Mouse (Mus musculus): ENCODE data around the gene Iqce. TPM values are rescaled to one million over a fixed set of nuclear protein-coding genes. Genes with fewer than 3 reads are reported as not detected.

Gene Iqce
- 15.1 and 22.7 TPM in 2 replicates for polyA plus RNA-seq (2014; fragmentation: Nextera tagmentation; extraction: Ambion mirVana)

GRCm38 (mm10) chr5:140702103-140702513 is at the start of gene Iqce:
Gene Iqce (minus strand): TSS chr5:140702378.
- H3K4me1 ChIP-seq (ENCODE audit: control insufficient read depth, insufficient read depth, low read length), result peaks cover 10% of the 10 kb centered on the region
- ATAC-seq (ENCODE audit: insufficient number of reproducible peaks, low FRiP score, low TSS enrichment, low read depth), result peak; percentile 56

DNA sequence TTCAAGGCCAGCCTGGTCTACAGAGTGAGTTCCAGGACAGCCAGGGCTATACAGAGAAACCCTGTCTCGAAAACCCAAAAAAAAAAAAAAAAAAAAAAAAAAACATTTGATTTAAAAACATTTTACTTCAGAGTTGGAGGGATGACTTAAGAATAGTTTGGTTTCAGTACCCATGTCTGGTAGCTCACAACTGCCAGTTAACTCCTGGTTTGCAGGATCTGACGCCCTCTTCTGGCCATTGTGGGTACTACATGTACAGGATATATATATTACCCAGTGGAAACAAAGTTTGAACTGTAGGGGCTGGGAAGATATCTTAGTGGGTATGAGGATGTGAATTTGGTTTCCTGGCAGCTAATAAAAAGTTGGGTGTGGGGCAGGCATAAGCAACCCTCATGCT is 48.7 kb upstream of the Iqce start:
- ATAC-seq (ENCODE audit: insufficient number of reproducible peaks, low FRiP score, low TSS enrichment, low read depth) (no peak), DNase-seq (ENCODE audit: low spot score) (peak; percentile 49)
- 3% methylated on average over 1 of the region's 2 CpGs for WGBS
- H3K27ac ChIP-seq (replicated peaks; ENCODE audit: low read depth, low read length), result no peak overlapping the region
- no peak overlapping the region for H3K4me3 ChIP-seq (ENCODE audit: low read depth, low read length)
- no peaks in the 10 kb centered on the region for H3K27me3 ChIP-seq (ENCODE audit: control insufficient read depth, insufficient read depth, low read length)
- no peak overlapping the region for H3K4me2 ChIP-seq (ENCODE audit: low read depth, severe bottlenecking)
- no peak overlapping the region for H3K9ac ChIP-seq (ENCODE audit: low read length)
- H3K9me3 ChIP-seq (ENCODE audit: control insufficient read depth, low read length), result peaks cover 3% of the 10 kb centered on the region; the same call in 1 of the 2 replicates
- H3K4me1 ChIP-seq (ENCODE audit: control insufficient read depth, insufficient read depth, low read length), result no peaks in the 10 kb centered on the region
- no peaks in the 10 kb centered on the region for H3K36me3 ChIP-seq (ENCODE audit: control insufficient read depth, insufficient read depth, low read length)

More at GRCm38 (mm10) chr5:140702103-140702513, at the start of gene Iqce:
- H3K9ac ChIP-seq (ENCODE audit: low read length), result peak within 1 kb of the TSS; percentile 88
- H3K9me3 ChIP-seq (ENCODE audit: control insufficient read depth, low read length), result no peaks in the 10 kb centered on the region
- no peaks in the 10 kb centered on the region for H3K27me3 ChIP-seq (ENCODE audit: control insufficient read depth, insufficient read depth, low read length)
- H3K4me3 ChIP-seq (ENCODE audit: low read depth, low read length), result peak within 1 kb of the TSS; percentile 76
- DNase-seq (ENCODE audit: low spot score), result peak; percentile 97
- H3K36me3 ChIP-seq (ENCODE audit: control insufficient read depth, insufficient read depth, low read length), result peaks cover under 1% of the 10 kb centered on the region; the same call in 1 of the 2 replicates
- peak within 1 kb of the TSS; percentile 81 for H3K4me2 ChIP-seq (ENCODE audit: low read depth, severe bottlenecking)
- WGBS, result under 1% methylated on average over 33 of the region's 33 CpGs
- H3K27ac ChIP-seq (replicated peaks; ENCODE audit: low read depth, low read length), result peak within 1 kb of the TSS; percentile 72

- Histone ChIP-seq H3K4me2 (ENCODE audit: low read depth, severe bottlenecking) (peak overlapping the region; percentile 42), H3K36me3 (ENCODE audit: control insufficient read depth, insufficient read depth, low read length) (no peaks in the 10 kb centered on the region), H3K9ac (ENCODE audit: low read length) (peak overlapping the region; percentile 64), H3K4me1 (ENCODE audit: control insufficient read depth, insufficient read depth, low read length) (no peaks in the 10 kb centered on the region), H3K27ac (replicated peaks; ENCODE audit: low read depth, low read length) (0 out of 2 replicates have a peak overlapping the region, but pooled peaks have one; percentile 23), H3K9me3 (ENCODE audit: control insufficient read depth, low read length) (peaks cover 5% of the 10 kb centered on the region), H3K4me3 (ENCODE audit: low read depth, low read length) (peak overlapping the region; percentile 21; the same call in 1 of the 2 replicates), H3K27me3 (ENCODE audit: control insufficient read depth, insufficient read depth, low read length) (no peaks in the 10 kb centered on the region)
- 18% methylated on average over 12 of the region's 12 CpGs for WGBS
- peak; percentile 44; the same call in 1 of the 2 replicates for ATAC-seq (ENCODE audit: insufficient number of reproducible peaks, low FRiP score, low TSS enrichment, low read depth)
- peak; percentile 83 for DNase-seq (ENCODE audit: low spot score)
Observed at GRCm38 (mm10) chr5:140749062-140749875, 47.1 kb upstream of the Iqce start.

- WGBS, result 92% methylated on average over 10 of the region's 10 CpGs
- H3K27me3 ChIP-seq (ENCODE audit: control insufficient read depth, insufficient read depth, low read length), result no peaks in the 10 kb centered on the region
- H3K4me1 ChIP-seq (ENCODE audit: control insufficient read depth, insufficient read depth, low read length), result no peaks in the 10 kb centered on the region
- H3K9me3 ChIP-seq (ENCODE audit: control insufficient read depth, low read length), result peaks cover 5% of the 10 kb centered on the region
- ATAC-seq (ENCODE audit: insufficient number of reproducible peaks, low FRiP score, low TSS enrichment, low read depth) (no peak), DNase-seq (ENCODE audit: low spot score) (no peak)
- H3K36me3 ChIP-seq (ENCODE audit: control insufficient read depth, insufficient read depth, low read length), result no peaks in the 10 kb centered on the region
- no peak overlapping the region for H3K4me2 ChIP-seq (ENCODE audit: low read depth, severe bottlenecking)
- no peak overlapping the region for H3K9ac ChIP-seq (ENCODE audit: low read length)
- H3K4me3 ChIP-seq (ENCODE audit: low read depth, low read length), result no peak overlapping the region
- no peak overlapping the region for H3K27ac ChIP-seq (replicated peaks; ENCODE audit: low read depth, low read length)
Observed at GRCm38 (mm10) chr5:140748425-140748824, 46.2 kb upstream of the Iqce start.

DNA sequence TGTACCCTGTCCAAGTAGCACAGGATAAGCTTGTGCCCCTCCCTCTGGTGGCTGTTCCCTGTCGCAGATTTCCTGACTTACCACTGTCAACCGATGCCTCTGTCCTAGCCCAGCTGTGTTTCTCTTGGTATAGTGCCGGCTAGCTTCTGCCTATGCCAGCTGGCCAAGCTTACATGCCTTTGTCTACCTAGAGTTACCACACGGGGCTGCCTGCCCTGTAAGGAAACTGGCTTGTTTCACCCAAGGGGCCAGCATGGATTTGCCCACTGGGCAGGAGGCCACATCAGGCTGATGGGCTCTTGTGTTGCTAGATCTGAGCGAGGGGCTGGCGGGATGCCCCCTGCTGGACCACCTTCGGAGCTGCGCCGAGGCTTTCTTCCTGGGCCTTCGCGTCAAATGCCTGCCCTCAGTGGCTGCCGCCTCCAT is 41.5 kb upstream of the Iqce start:
- Histone ChIP-seq H3K9ac (ENCODE audit: low read length) (no peak overlapping the region), H3K9me3 (ENCODE audit: control insufficient read depth, low read length) (peaks cover 2% of the 10 kb centered on the region; the same call in 1 of the 2 replicates), H3K4me3 (ENCODE audit: low read depth, low read length) (no peak overlapping the region), H3K27ac (replicated peaks; ENCODE audit: low read depth, low read length) (no peak overlapping the region), H3K4me2 (ENCODE audit: low read depth, severe bottlenecking) (no peak overlapping the region), H3K36me3 (ENCODE audit: control insufficient read depth, insufficient read depth, low read length) (no peaks in the 10 kb centered on the region), H3K4me1 (ENCODE audit: control insufficient read depth, insufficient read depth, low read length) (no peaks in the 10 kb centered on the region), H3K27me3 (ENCODE audit: control insufficient read depth, insufficient read depth, low read length) (no peaks in the 10 kb centered on the region)
- peak; percentile 55 for DNase-seq (ENCODE audit: low spot score)
- ATAC-seq (ENCODE audit: insufficient number of reproducible peaks, low FRiP score, low TSS enrichment, low read depth), result no peak
- 29% methylated on average over 12 of the region's 12 CpGs for WGBS

DNA sequence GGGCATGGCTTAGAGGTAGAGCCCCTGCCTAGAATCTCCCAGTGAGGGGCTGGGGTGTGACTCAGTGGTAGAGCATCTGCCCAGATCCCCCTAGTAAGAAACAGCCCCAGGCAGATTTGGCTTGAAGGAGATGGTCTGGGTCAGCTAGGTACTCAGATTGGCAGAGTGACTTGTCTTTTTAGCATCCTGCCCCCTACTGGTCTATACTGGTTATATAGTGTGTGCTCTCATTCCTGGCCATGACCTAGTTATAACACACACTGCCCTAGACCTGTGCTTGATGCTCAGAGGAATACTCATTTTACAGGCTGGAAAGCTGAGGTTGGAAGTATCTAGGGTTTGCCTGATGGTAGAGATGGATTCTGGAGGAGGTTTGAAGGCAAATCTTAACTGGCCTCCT is 39.7 kb upstream of the Iqce start:
- DNase-seq (ENCODE audit: low spot score) (no peak), ATAC-seq (ENCODE audit: insufficient number of reproducible peaks, low FRiP score, low TSS enrichment, low read depth) (no peak)
- Histone ChIP-seq H3K4me3 (ENCODE audit: low read depth, low read length) (no peak overlapping the region), H3K27ac (replicated peaks; ENCODE audit: low read depth, low read length) (no peak overlapping the region), H3K4me2 (ENCODE audit: low read depth, severe bottlenecking) (no peak overlapping the region), H3K9me3 (ENCODE audit: control insufficient read depth, low read length) (peaks cover 2% of the 10 kb centered on the region; the same call in 1 of the 2 replicates), H3K4me1 (ENCODE audit: control insufficient read depth, insufficient read depth, low read length) (no peaks in the 10 kb centered on the region), H3K27me3 (ENCODE audit: control insufficient read depth, insufficient read depth, low read length) (peaks cover 4% of the 10 kb centered on the region; the same call in 1 of the 2 replicates), H3K36me3 (ENCODE audit: control insufficient read depth, insufficient read depth, low read length) (no peaks in the 10 kb centered on the region), H3K9ac (ENCODE audit: low read length) (no peak overlapping the region)

DNA sequence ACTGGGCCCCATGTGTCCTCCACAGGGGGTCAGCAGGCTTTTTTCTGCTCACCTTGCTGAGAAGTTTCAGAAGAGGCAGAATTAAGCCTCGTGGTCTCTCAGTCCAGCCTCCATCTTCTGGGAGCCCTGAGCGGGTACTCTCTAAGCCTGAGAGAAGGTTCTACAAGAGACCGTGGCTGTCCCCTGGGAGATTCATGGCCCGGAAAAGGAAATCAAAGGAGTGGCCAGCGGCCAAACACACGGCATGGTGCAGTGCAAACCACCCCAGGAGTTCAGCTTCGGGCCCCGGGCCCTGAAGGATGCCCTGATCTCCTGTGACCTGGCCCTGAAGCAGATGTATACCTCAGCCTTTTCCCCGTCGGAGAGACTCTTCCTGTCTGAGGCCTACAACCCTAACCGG is 38.9 kb upstream of the Iqce start:
- Histone ChIP-seq H3K27me3 (ENCODE audit: control insufficient read depth, insufficient read depth, low read length) (peaks cover 10% of the 10 kb centered on the region), H3K4me3 (ENCODE audit: low read depth, low read length) (no peak overlapping the region), H3K9ac (ENCODE audit: low read length) (no peak overlapping the region), H3K9me3 (ENCODE audit: control insufficient read depth, low read length) (peaks cover 4% of the 10 kb centered on the region; the same call in 1 of the 2 replicates), H3K36me3 (ENCODE audit: control insufficient read depth, insufficient read depth, low read length) (no peaks in the 10 kb centered on the region), H3K4me1 (ENCODE audit: control insufficient read depth, insufficient read depth, low read length) (no peaks in the 10 kb centered on the region), H3K27ac (replicated peaks; ENCODE audit: low read depth, low read length) (no peak overlapping the region), H3K4me2 (ENCODE audit: low read depth, severe bottlenecking) (no peak overlapping the region)
- 79% methylated on average over 11 of the region's 11 CpGs for WGBS
- DNase-seq (ENCODE audit: low spot score), result no peak
- no peak for ATAC-seq (ENCODE audit: insufficient number of reproducible peaks, low FRiP score, low TSS enrichment, low read depth)

GRCm38 (mm10) chr5:140739813-140740212 is 37.6 kb upstream of the Iqce start:
- no peak overlapping the region for H3K9ac ChIP-seq (ENCODE audit: low read length)
- peaks cover 5% of the 10 kb centered on the region; the same call in 1 of the 2 replicates for H3K4me1 ChIP-seq (ENCODE audit: control insufficient read depth, insufficient read depth, low read length)
- H3K27me3 ChIP-seq (ENCODE audit: control insufficient read depth, insufficient read depth, low read length), result peaks cover 19% of the 10 kb centered on the region
- no peak for DNase-seq (ENCODE audit: low spot score)
- H3K27ac ChIP-seq (replicated peaks; ENCODE audit: low read depth, low read length), result no peak overlapping the region
- ATAC-seq (ENCODE audit: insufficient number of reproducible peaks, low FRiP score, low TSS enrichment, low read depth), result no peak
- H3K4me3 ChIP-seq (ENCODE audit: low read depth, low read length), result no peak overlapping the region
- no peak overlapping the region for H3K4me2 ChIP-seq (ENCODE audit: low read depth, severe bottlenecking)
- 86% methylated on average over 12 of the region's 12 CpGs for WGBS
- H3K9me3 ChIP-seq (ENCODE audit: control insufficient read depth, low read length), result peaks cover 5% of the 10 kb centered on the region; the same call in 1 of the 2 replicates
- H3K36me3 ChIP-seq (ENCODE audit: control insufficient read depth, insufficient read depth, low read length), result no peaks in the 10 kb centered on the region
